Mouse (Mus musculus) neural tube, embryonic 11.5 days (tissue): ENCODE data around the gene Pwwp2b. TPM values are rescaled to one million over a fixed set of nuclear protein-coding genes. Genes with fewer than 3 reads are reported as not detected.

ENCODE experiments used
- ATAC-seq: fragments of 200-750 bp; cut with Nextera tagmentation; 2 replicates; pipeline ENCODE4 v1.8.0; 2017; ENCODE audit warnings: moderate number of reproducible peaks, mild to moderate bottlenecking, moderate TSS enrichment, moderate library complexity; ENCODE audit not compliant: insufficient read depth, low FRiP score, low TSS enrichment
- DNase-seq: peaks from one replicate; pipeline ENCODE4 v3.0.0-alpha.2; 2015; ENCODE audit warnings: low spot score
- H3K27ac ChIP-seq: fragments of 300-500 bp; sonication (generic); 2 replicates; pipeline ENCODE4 v1.5.1; 2014; ENCODE audit warnings: low read depth, mild to moderate bottlenecking, low read length
- H3K27me3 ChIP-seq: fragments of 300-500 bp; sonication (generic); 2 replicates; pipeline ENCODE4 v1.6.1; 2014; ENCODE audit warnings: mild to moderate bottlenecking, low read length, mixed read lengths; ENCODE audit not compliant: control insufficient read depth, insufficient read depth
- H3K36me3 ChIP-seq: fragments of 300-500 bp; sonication (generic); 2 replicates; pipeline ENCODE4 v1.6.1; 2014; ENCODE audit warnings: mild to moderate bottlenecking, low read length, moderate library complexity, mixed read lengths; ENCODE audit not compliant: control insufficient read depth, insufficient read depth
- H3K4me1 ChIP-seq: fragments of 300-500 bp; sonication (generic); 2 replicates; pipeline ENCODE4 v1.6.1; 2014; ENCODE audit warnings: low read length, mixed read lengths; ENCODE audit not compliant: control insufficient read depth, insufficient read depth
- H3K4me2 ChIP-seq: fragments of 300-500 bp; sonication (generic); 2 replicates; pipeline ENCODE4 v1.6.1; 2014; ENCODE audit warnings: low read depth, mild to moderate bottlenecking, moderate library complexity
- H3K4me3 ChIP-seq: fragments of 300-500 bp; sonication (generic); 2 replicates; pipeline ENCODE4 v1.5.1; 2014; ENCODE audit warnings: low read depth, low read length
- H3K9ac ChIP-seq: fragments of 300-500 bp; sonication (generic); 2 replicates; pipeline ENCODE4 v1.6.1; 2014; ENCODE audit warnings: mild to moderate bottlenecking, low read length
- H3K9me3 ChIP-seq: fragments of 300-500 bp; sonication (generic); 2 replicates; pipeline ENCODE4 v1.6.1; 2016; ENCODE audit warnings: low read length; ENCODE audit not compliant: control insufficient read depth
- WGBS: fragments of 180-500 bp; shearing (Covaris S2); extraction: QIAGEN DNeasy Blood & Tissue Kit; methylation state at CpG from one replicate; pipeline ENCODE4 v1.1.7; 2014; 5-methylcytosine and 5-hydroxymethylcytosine counted together
- polyA plus RNA-seq: library from polyadenylated mRNA; unstranded; fragments of >200 nt; fragmentation: Nextera tagmentation; extraction: Ambion mirVana; gene quantifications from 2 replicates; pipeline ENCODE4 v1.2.1, GENCODE M21; 2014

Pwwp2b gene
- polyA plus RNA-seq, 1 experiment from 2014 or later, result 4.7 TPM

DNA sequence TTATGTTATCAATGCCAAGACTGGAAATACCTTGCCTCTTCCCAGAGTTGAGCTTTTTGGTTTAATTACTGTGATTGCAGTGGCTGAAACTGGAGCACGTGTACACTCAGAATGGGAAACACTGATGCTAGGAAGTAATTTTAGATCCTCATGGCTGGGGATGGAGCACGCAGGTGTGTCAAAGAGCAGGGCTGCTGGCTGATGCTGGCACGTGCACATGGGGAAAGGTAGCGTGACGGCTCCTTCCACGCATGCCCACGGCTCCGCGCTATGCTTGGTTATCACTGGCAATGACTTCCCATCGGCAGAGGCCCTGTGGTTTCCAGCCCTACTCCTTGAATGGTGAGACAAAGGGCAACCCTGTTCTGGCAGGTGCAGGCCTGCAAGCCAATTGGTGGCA, 27.9 kb downstream of the Pwwp2b start:
- Histone ChIP-seq H3K9me3 (no peaks in the 10 kb centered on the region), H3K4me2 (no peak overlapping the region), H3K9ac (no peak overlapping the region), H3K4me1 (no peaks in the 10 kb centered on the region), H3K27me3 (no peaks in the 10 kb centered on the region), H3K4me3 (no peak overlapping the region), H3K36me3 (no peaks in the 10 kb centered on the region), H3K27ac (no peak overlapping the region)
- WGBS, result 89% methylated on average over 10 of the region's 10 CpGs
- no peak for ATAC-seq
- DNase-seq, result no peak

DNA sequence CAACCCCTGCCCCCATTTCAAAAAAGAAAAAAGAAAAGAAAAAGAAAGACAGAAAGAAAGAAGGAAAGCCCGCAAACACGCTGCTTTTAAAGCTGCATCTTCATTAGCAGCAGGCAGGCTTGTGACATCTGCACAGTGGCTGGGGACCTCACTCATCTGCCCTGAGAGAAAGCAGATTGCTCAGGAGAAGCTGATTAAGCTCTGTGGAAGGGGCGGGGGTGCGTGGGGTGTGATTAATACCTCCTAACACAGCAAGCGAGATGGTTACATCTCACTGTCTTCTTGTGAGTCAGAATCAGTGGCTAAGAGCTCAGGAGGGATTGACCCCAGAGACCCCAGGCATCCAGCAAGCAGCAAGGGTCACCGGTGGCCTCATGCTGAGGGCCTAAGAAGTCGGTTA, 29.3 kb downstream of the Pwwp2b start:
- H3K9ac ChIP-seq, result no peak overlapping the region
- WGBS, result 85% methylated on average over 7 of the region's 7 CpGs
- H3K4me3 ChIP-seq, result no peak overlapping the region
- ATAC-seq (no peak), DNase-seq (no peak)
- no peaks in the 10 kb centered on the region for H3K27me3 ChIP-seq
- H3K36me3 ChIP-seq, result no peaks in the 10 kb centered on the region
- no peaks in the 10 kb centered on the region for H3K4me1 ChIP-seq
- H3K4me2 ChIP-seq, result no peak overlapping the region
- H3K9me3 ChIP-seq, result no peaks in the 10 kb centered on the region
- H3K27ac ChIP-seq, result no peak overlapping the region

DNA sequence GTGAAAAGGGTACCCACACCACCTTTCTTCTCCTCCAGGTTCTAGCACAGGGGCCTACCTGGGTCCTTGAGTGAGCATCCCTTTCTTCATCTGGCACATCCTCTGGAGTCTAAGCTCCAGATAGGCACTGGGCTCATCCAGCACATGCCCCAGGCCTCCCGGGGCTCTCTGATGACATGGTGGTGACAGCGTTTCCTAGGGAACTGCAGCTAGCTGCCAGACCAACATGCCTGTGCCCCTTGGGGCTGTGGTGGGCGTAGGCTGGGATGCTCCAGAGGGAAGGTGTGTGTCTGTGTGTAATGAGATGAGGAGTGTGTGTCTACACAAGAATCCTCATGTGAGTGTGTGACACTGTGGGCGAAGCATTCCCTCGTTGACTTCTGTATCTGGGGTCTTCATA, 31.3 kb downstream of the Pwwp2b start:
- Histone ChIP-seq H3K9me3 (no peaks in the 10 kb centered on the region), H3K4me2 (no peak overlapping the region), H3K4me1 (no peaks in the 10 kb centered on the region), H3K27me3 (no peaks in the 10 kb centered on the region), H3K36me3 (no peaks in the 10 kb centered on the region), H3K4me3 (no peak overlapping the region), H3K27ac (no peak overlapping the region), H3K9ac (no peak overlapping the region)
- WGBS, result 83% methylated on average over 5 of the region's 5 CpGs
- ATAC-seq (no peak), DNase-seq (no peak)

DNA sequence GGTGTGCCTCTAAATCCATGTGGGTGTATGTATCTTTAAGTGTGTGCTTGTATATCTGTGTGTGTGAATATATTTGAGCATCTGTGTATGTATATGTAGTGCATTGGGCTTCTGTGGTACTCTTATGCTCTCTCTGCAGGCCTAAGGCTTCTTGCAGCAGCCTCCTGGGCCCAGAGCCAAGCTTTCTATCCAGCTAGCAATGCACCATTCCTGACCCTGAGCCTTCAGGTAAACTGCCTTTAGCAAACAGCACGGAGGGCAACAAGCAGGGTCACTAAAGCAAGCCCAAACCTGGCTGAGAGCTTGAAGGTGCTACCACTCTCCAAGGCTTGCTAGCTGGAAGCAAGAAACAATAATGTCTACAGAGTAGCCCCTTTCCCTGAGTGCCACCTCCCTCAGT, 31.8 kb downstream of the Pwwp2b start:
- H3K36me3 ChIP-seq, result no peaks in the 10 kb centered on the region
- DNase-seq (no peak), ATAC-seq (no peak)
- no peaks in the 10 kb centered on the region for H3K9me3 ChIP-seq
- no peak overlapping the region for H3K4me2 ChIP-seq
- H3K9ac ChIP-seq, result no peak overlapping the region
- H3K4me3 ChIP-seq, result no peak overlapping the region
- no peaks in the 10 kb centered on the region for H3K27me3 ChIP-seq
- WGBS, result 68% methylated on average over 1 of the region's 1 CpGs
- H3K4me1 ChIP-seq, result no peaks in the 10 kb centered on the region
- H3K27ac ChIP-seq, result no peak overlapping the region

DNA sequence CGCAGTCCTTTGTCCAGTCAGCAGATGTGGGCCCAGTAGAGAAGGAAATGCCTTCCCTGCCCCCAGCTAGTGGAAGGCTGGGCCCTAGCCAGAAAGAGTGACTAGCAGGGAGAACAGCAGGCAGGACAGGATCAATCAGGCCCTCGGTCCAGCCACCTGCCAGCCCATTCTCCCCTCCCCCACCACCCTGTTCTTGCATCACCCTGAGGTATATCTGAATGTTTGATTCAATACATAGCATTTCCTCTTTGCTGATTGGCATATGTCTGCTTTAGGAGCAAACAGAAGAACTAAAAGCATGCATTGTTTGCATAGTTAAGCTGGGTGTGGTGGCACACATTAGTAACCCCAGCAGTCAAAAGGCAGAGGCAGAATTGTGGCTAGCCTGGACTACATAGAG, 32.9 kb downstream of the Pwwp2b start:
- no peak for DNase-seq
- Histone ChIP-seq H3K9ac (no peak overlapping the region), H3K4me1 (no peaks in the 10 kb centered on the region), H3K9me3 (no peaks in the 10 kb centered on the region), H3K4me2 (no peak overlapping the region), H3K36me3 (no peaks in the 10 kb centered on the region), H3K27me3 (no peaks in the 10 kb centered on the region), H3K4me3 (no peak overlapping the region), H3K27ac (no peak overlapping the region)
- 41% methylated on average over 2 of the region's 2 CpGs for WGBS
- ATAC-seq, result no peak

DNA sequence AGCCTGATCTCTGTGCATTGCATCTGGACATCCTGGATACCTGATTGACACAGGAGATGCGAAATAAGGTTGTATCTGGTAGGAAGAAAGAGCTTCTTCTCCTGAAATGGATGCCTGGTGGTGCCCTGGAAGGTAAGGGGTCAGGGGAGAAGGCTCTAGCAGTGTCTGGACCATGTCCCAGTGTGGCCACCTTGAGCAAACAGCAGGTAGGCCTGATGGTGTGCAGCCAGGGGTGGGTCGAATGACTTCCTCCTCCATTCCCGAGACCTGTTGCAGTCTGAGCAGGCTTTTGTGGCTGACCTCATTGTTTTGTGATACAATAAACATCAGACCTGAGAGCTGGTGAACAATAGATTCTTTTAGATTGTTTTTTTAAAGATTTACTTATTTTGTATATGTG, 33.8 kb downstream of the Pwwp2b start:
- Histone ChIP-seq H3K36me3 (no peaks in the 10 kb centered on the region), H3K27ac (no peak overlapping the region), H3K9me3 (no peaks in the 10 kb centered on the region), H3K9ac (no peak overlapping the region), H3K4me1 (no peaks in the 10 kb centered on the region), H3K27me3 (no peaks in the 10 kb centered on the region), H3K4me3 (no peak overlapping the region), H3K4me2 (no peak overlapping the region)
- no peak for DNase-seq
- 65% methylated on average over 3 of the region's 3 CpGs for WGBS
- ATAC-seq, result no peak

DNA sequence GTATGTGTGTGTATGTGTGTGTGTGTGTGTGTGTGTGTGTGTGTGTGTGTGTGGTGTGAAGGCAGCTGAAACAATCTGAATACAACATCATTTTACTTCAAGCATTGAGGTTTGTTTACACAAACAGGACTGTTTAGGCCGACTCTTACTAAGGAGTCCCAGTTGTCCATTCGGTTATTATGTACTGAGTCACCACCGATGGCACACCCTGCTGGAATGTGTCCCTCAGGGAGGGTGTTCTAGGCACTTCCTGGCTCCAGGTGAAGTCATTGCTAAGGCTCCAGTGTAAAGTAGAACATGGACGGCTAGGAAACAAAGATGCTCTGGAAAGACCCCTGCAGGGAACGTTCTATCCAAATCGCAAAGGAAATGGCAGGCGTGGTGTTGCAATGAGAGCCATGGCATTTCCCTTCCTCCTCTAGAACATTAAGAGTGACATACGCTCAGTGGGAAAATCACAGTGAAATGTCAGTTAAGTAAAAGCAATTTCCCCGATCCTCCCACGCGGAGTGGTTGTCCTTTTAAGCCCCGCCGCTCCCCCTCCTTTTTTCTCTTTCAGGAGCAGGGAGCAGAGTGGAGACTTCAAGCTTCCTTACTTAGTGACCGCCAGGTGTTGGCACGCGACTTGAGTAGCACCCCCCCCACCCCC, 37.1 kb downstream of the Pwwp2b start:
- H3K4me2 ChIP-seq, result no peak overlapping the region
- DNase-seq (no peak), ATAC-seq (no peak)
- no peaks in the 10 kb centered on the region for H3K9me3 ChIP-seq
- H3K4me1 ChIP-seq, result no peaks in the 10 kb centered on the region
- no peaks in the 10 kb centered on the region for H3K27me3 ChIP-seq
- no peaks in the 10 kb centered on the region for H3K36me3 ChIP-seq
- WGBS, result 79% methylated on average over 16 of the region's 16 CpGs
- no peak overlapping the region for H3K9ac ChIP-seq
- no peak overlapping the region for H3K27ac ChIP-seq
- no peak overlapping the region for H3K4me3 ChIP-seq

DNA sequence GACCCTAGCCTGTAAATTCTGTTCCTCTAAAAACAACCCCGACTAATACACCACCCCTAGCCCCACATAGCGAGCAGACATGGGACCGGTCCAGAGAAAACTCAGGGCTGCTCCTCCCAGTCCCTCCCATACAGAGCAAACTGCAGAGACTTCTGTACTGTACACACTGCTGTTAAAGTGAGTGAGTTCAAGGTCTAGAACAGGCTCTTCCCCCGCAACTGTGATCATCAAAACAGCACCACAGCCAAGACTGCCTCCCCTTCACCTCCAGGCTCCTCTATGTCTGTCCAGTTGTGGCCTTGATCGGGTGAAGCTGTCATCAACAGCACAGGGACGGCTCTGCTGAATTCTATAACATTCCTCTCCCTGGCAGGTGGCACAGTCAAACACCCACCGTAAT, 40.3 kb downstream of the Pwwp2b start:
- no peaks in the 10 kb centered on the region for H3K27me3 ChIP-seq
- H3K9me3 ChIP-seq, result no peaks in the 10 kb centered on the region
- no peak for ATAC-seq
- no peak overlapping the region for H3K4me2 ChIP-seq
- 79% methylated on average over 7 of the region's 7 CpGs for WGBS
- no peak overlapping the region for H3K9ac ChIP-seq
- no peak overlapping the region for H3K4me3 ChIP-seq
- DNase-seq, result no peak
- no peaks in the 10 kb centered on the region for H3K36me3 ChIP-seq
- no peaks in the 10 kb centered on the region for H3K4me1 ChIP-seq
- no peak overlapping the region for H3K27ac ChIP-seq

DNA sequence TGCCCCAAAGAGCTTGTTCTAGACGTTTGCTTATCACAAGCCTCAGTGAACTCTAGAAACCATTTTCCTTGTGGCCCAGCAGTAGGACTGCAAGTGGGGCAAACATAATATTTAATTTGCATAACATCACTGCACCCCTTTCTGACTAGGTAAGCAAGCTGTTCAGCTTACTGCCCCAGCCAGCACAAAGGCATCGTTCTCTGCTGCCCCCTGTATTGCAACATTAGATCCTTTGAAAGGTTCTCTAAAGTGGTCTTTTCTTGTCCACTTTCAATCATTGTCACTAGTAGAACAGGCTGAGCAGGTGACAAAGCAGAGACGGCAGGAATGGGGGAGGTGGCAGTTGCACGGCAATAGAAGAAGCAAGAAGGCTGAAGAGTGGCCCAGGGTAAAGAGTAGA, 45.1 kb downstream of the Pwwp2b start:
- 43% methylated on average over 4 of the region's 4 CpGs for WGBS

More for the DNA sequence above, 45.1 kb downstream of the Pwwp2b start:
- no peak for ATAC-seq
- H3K27ac ChIP-seq, result no peak overlapping the region
- H3K36me3 ChIP-seq, result no peaks in the 10 kb centered on the region
- H3K4me3 ChIP-seq, result no peak overlapping the region
- no peaks in the 10 kb centered on the region for H3K4me1 ChIP-seq
- no peak for DNase-seq
- H3K9ac ChIP-seq, result no peak overlapping the region
- H3K9me3 ChIP-seq, result no peaks in the 10 kb centered on the region
- no peaks in the 10 kb centered on the region for H3K27me3 ChIP-seq
- H3K4me2 ChIP-seq, result no peak overlapping the region
